Mouse (Mus musculus): ENCODE measurements around the gene Eif2b5.

Gene Eif2b5

GRCm38 (mm10) chr16:20534617-20535295, 36.1 kb downstream of the Eif2b5 start:
- in situ Hi-C loops (cut with MboI; ENCODE audit: unreplicated experiment in 2 of 2): no loop called here

GRCm38 (mm10) chr16:20535296-20536080, 36.9 kb downstream of the Eif2b5 start, which contains the start of gene Ap2m1:
Gene Ap2m1 (plus strand): TSS chr16:20535478.
- in situ Hi-C loops (cut with MboI; ENCODE audit: unreplicated experiment in 2 of 2): no loop called here

DNA sequence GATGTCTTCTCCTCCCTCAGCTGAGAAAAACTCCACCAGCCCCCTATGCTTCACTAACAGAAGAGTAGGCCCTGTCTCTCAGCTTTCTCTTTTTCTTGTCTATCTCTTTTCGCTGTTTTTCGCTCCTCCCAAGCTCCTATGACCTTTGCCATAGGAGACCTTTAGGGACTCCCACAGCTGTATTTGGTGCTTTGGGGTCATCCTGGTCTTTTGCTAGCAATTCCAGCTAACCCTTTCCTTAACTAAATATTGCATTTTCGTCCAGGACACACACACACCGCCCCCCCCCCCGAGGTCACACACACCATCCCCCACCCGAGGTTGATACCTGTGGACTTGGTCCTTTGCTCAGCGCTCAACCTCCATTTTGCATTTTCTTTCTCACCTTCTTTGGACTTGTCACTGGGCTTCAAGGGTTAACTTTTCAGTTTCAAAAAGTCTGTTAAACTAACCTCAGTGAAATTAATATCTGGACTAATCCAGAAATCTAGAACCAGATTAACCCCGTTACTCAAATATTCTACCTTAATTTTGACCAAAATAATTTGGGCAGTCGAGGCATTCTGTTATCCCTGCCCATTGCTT, 37.6 kb downstream of the Eif2b5 start:
- in situ Hi-C loops (cut with MboI; ENCODE audit: unreplicated experiment in 2 of 2): no loop called here

- in situ Hi-C loops (cut with MboI; ENCODE audit: unreplicated experiment in 2 of 2): no loop called here
These were observed 38.5 kb downstream of the Eif2b5 start for GRCm38 (mm10) chr16:20537071-20537471.

- in situ Hi-C loops (cut with MboI; ENCODE audit: unreplicated experiment in 2 of 2): no loop called here
These were observed 39.1 kb downstream of the Eif2b5 start for GRCm38 (mm10) chr16:20537601-20538320.

DNA sequence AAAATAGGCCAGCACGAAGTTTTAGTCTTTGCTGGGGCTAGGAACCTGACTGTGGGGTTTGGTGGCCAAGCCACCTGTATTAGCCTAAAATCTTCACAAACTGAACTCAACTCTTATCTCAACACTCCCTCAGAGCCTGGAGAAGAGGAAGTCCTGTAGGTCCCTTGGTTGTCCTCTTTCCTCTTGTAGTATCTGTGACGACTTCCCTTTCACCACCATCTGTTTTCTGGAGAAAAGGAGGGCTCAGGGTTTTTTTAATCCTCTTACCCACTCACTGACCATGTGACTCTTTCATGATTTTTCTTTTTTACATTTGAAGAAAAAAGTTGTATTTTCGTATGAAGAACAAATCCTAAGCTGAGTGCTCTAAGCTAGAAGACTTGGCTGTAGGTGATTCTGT, 41.0 kb downstream of the Eif2b5 start:
- in situ Hi-C loops (cut with MboI; ENCODE audit: unreplicated experiment in 2 of 2): loop anchor here in 1 of 2 experiments (5.0 kb wide), 1 partner anchor 68 kb away; no protein-coding TSS in a partner anchor

- in situ Hi-C loops (cut with MboI; ENCODE audit: unreplicated experiment in 2 of 2): loop anchor here in 1 of 2 experiments (5.0 kb wide), 1 partner anchor 67 kb away; no protein-coding TSS in a partner anchor
These were observed 41.8 kb downstream of the Eif2b5 start for GRCm38 (mm10) chr16:20540438-20540837.

DNA sequence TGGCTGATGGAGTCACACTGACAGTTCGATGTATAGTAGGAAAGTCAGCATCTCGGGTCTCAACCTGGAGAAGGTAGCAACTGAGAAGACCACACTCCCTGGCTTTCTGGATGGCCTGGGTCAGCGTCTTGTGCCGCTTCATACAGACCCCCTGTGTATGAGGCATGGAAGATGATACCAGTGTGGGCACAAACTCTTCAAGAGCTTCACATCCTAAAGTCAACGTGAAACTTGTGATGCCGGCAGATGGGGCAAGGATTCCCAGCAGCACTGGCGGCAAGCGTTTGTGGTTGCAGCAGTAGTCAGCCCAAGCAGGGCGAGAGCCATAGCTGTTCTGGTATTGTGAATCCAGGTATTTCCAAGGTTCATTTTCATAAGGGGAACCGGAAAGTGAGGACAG, 47.1 kb downstream of the Eif2b5 start:
- in situ Hi-C loops (cut with MboI; ENCODE audit: unreplicated experiment in 2 of 2): loop anchor here in 1 of 2 experiments (5.0 kb wide), 1 partner anchor 72 kb away; no protein-coding TSS in a partner anchor

GRCm38 (mm10) chr16:20547423-20547822, 48.8 kb downstream of the Eif2b5 start:
- in situ Hi-C loops (cut with MboI; ENCODE audit: unreplicated experiment in 2 of 2): loop anchor here in 1 of 2 experiments (5.0 kb wide), 1 partner anchor 70 kb away; no protein-coding TSS in a partner anchor

- in situ Hi-C loops (cut with MboI; ENCODE audit: unreplicated experiment in 2 of 2): loop anchor here in 1 of 2 experiments (5.0 kb wide), 1 partner anchor 69 kb away; no protein-coding TSS in a partner anchor
These were observed 49.7 kb downstream of the Eif2b5 start, which contains the start of gene Abcf3 for GRCm38 (mm10) chr16:20548096-20548948. Gene Abcf3 (plus strand): TSS chr16:20548577.

DNA sequence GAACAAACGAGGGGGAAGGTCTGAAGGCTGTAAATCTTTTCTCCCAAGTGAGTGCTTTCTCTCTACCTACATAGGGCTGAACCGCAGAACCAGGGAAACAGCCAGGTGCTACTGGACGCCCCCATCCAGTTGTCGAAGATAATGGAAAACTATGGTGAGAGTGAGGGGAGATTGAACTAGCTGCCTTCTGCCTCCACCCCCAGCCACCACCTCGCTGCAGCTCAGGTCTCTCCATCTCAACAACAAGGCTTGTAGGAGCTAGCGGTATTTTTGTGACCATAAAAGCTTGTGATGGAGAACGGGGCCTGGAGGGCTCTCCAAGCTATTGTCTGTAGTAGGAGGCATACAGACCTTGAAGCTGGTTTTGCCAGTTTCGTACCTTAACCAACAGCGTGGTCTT, 50.5 kb downstream of the Eif2b5 start:
- in situ Hi-C loops (cut with MboI; ENCODE audit: unreplicated experiment in 2 of 2): loop anchor here in 1 of 2 experiments (5.0 kb wide), 1 partner anchor 68 kb away; no protein-coding TSS in a partner anchor

GRCm38 (mm10) chr16:20551691-20552090, 53.1 kb downstream of the Eif2b5 start:
- in situ Hi-C loops (cut with MboI; ENCODE audit: unreplicated experiment in 2 of 2): no loop called here

DNA sequence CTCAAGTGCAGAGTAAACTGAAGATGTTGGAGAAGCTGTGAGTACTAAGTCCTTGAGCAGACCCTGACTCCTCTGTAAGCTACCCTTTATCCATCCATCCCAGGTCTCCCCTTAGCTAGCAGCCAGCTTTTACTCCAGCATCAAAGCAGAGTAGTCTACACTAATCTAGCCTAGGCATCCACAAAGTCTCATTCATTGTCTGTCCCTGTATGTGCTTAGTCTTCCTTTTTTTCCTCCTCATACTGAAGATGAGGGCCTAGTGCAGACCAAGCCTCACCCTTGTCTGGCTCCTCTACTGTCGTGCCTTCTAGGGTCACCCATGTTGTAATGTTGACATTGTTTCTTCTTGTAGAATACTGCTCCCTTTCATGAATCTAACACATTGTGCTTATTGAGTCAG, 54.0 kb downstream of the Eif2b5 start:
- in situ Hi-C loops (cut with MboI; ENCODE audit: unreplicated experiment in 2 of 2): no loop called here

GRCm38 (mm10) chr16:20555000-20555399, 56.4 kb downstream of the Eif2b5 start:
- in situ Hi-C loops (cut with MboI; ENCODE audit: unreplicated experiment in 2 of 2): no loop called here

DNA sequence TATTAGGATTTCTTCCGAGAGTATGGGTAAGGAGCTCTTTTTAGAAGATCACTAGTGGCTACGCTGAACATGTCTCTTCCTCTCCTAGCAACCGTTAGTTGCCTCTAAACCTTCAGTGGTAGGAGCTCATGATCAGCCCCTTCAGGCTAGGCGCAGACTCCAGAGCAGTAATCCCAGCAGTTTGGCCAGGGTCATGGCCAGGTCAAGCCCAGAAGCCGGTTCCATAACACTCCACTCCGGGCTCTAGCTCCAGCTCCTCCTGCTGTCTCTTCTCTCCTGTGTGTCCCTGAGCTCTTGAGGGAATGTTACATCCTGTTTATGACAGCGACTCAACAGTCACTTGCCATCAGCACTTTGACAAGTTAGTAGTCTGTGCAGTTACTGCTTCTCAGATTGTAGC, 58.8 kb downstream of the Eif2b5 start:
- in situ Hi-C loops (cut with MboI; ENCODE audit: unreplicated experiment in 2 of 2): no loop called here
